Mouse (Mus musculus) heart, adult 2 months (tissue): Measurements from ENCODE around the gene AW209491. TPM values are rescaled to one million over a fixed set of nuclear protein-coding genes. Genes with fewer than 3 reads are reported as not detected.
A peak's percentile ranks its signal among the peaks of the same experiment; 100 is the strongest.

Experiments
- DNase-seq, 2 experiments: peaks; one replicate each; pipeline ENCODE4 v3.0.0; 2021
- H3K27ac ChIP-seq: fragments of 200-600 bp; 2 replicates; pipeline ENCODE4 v1.8.1; 2022
- H3K27me3 ChIP-seq: fragments of 200-500 bp; 2 replicates; pipeline ENCODE4 v1.6.1; 2012; ENCODE audit warnings: mild to moderate bottlenecking, low read length, inconsistent platforms, mixed read lengths; ENCODE audit not compliant: control insufficient read depth, insufficient read depth
- H3K36me3 ChIP-seq: fragments of 200-500 bp; 2 replicates; pipeline ENCODE4 v1.6.1; 2012; ENCODE audit warnings: low read length, inconsistent platforms; ENCODE audit not compliant: control insufficient read depth, insufficient read depth
- H3K4me1 ChIP-seq: fragments of 200-500 bp; 2 replicates; pipeline ENCODE4 v1.6.1; 2011; ENCODE audit warnings: low read length; ENCODE audit not compliant: control insufficient read depth, insufficient read depth
- H3K4me3 ChIP-seq: fragments of 200-600 bp; 2 replicates; pipeline ENCODE4 v1.8.1; 2022
- H3K79me2 ChIP-seq: fragments of 200-500 bp; replicated peaks from 2 replicates; pipeline ENCODE4 v1.6.1; 2012; ENCODE audit warnings: mild to moderate bottlenecking, inconsistent platforms, low read length, moderate library complexity, mixed read lengths; ENCODE audit not compliant: control insufficient read depth, insufficient read depth
- H3K9ac ChIP-seq: fragments of 200-500 bp; 2 replicates; pipeline ENCODE4 v1.6.1; 2012; ENCODE audit warnings: low read depth, mild to moderate bottlenecking, control low read depth, inconsistent platforms, low read length, mixed read lengths
- CTCF ChIP-seq: fragments of 200-600 bp; IDR thresholded peaks from 2 replicates; pipeline ENCODE4 v1.8.1; 2022; ENCODE audit warnings: antibody characterized with exemption, mild to moderate bottlenecking, moderate library complexity
- EP300 ChIP-seq: fragments of 200-500 bp; IDR thresholded peaks from 2 replicates; pipeline ENCODE4 v1.6.1; 2011; ENCODE audit warnings: low read depth, low read length, control low read depth; ENCODE audit not compliant: insufficient read depth
- POLR2A ChIP-seq: fragments of 200-500 bp; IDR thresholded peaks from 2 replicates; pipeline ENCODE4 v1.6.1; 2011; ENCODE audit warnings: mild to moderate bottlenecking, low read depth, low read length, control low read depth; ENCODE audit not compliant: insufficient read depth
- WGBS: fragments of 180-500 bp; shearing (Covaris S2); methylation state at CpG from one replicate; pipeline ENCODE4 v1.1.7; 2018; 5-methylcytosine and 5-hydroxymethylcytosine counted together
- intact Hi-C: fragments of 180-260 bp; cut with DNase I; formaldehyde crosslinking; loops from one replicate; pipeline ENCODE4 v1.15.1; 2025
- polyA plus RNA-seq: library from polyadenylated mRNA; depleted of rRNA; stranded (reverse); fragments of >200 nt; gene quantifications from 2 replicates; pipeline ENCODE4 v1.2.3, GENCODE M21; 2012
- total RNA-seq, 2 experiments: library from RNA; stranded (reverse); gene quantifications; 2 replicates each; pipeline ENCODE4 v1.2.3; 2021

Gene AW209491
- total and polyA plus RNA-seq, 3 experiments, result 3.6 to 12.3 (median 11.5) TPM

DNA sequence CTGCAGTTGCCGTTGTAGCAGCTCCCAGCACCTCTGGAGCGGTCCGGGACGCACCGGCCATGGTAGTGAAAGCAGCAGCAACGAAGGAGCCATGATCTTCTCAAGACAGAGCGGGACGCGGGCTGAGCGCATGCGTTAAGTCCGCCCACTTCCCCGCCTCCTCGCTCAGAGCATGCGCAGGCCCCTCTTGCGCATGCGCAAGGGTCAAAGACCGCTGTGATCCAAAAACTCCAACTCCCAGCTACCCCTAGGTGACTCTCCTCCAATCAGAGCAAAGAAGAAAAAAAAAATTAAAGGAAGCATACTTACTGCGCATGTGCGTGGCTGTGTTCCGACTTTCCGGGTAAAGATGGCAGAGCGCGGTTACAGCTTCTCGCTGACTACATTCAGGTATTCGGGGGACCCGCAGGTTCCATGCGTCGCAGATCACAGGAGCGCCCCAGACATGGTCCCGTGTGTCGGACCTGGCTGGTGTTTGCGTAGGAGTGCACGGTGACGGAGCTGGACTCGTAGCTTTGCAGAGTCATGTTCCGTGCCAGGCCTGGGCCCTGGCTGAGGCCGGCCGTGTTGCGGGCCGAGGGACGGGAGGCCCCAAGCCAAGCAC, 16.9 kb upstream of the AW209491 start, which contains the start of the genes Mrpl32 and Psma2:
Gene Mrpl32 (minus strand): TSS at position 240 of the 604 bp plus-strand sequence.
Gene Psma2 (plus strand): TSS at position 315 of the 604 bp plus-strand sequence.
- WGBS, result under 1% methylated on average over 42 of the region's 42 CpGs
- peak within 1 kb of the TSS; percentile 85 for H3K27ac ChIP-seq
- TF ChIP-seq CTCF, result no peak
- peak; percentile 92 for TF ChIP-seq POLR2A
- TF ChIP-seq EP300, result 0 out of 2 replicates have a peak, but pooled peaks have one; percentile 8
- peak within 1 kb of the TSS; percentile 86 for H3K4me3 ChIP-seq
- no peaks in the 10 kb centered on the region for H3K27me3 ChIP-seq
- H3K9ac ChIP-seq, result peak within 1 kb of the TSS; percentile 94
- peaks cover 3% of the 10 kb centered on the region; the same call in 1 of the 2 replicates for H3K4me1 ChIP-seq
- DNase-seq, result peak; percentile 98 to 99
- intact Hi-C loops, result loop anchor here (2.0 to 10.0 kb wide), 3 partner anchors 16 to 661 kb away; partner anchors contain the start of genes Arid4b, B3galnt2 and Ggps1
- H3K36me3 ChIP-seq, result peaks cover 10% of the 10 kb centered on the region
- H3K79me2 ChIP-seq, result peaks cover 6% of the 10 kb centered on the region; the same call in 1 of the 2 replicates

DNA sequence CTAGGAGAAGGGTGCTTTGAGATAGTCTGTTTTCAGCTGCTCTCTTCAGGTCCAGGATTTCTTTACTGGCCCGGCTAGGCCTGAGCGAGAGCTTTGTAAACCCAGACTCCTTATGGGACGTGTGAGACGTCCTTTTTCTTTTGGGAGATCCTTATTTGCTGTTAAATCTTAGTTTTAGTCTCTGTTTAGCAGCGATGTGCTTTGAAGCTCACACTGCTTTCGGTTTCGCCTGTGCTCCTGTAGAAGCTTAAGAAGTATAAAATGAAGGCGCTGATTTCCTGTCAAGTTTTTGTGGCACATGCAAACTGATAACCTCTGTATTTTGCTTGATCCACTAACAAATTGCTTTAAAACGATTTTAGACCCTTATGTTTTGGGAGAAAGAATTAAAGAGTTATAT, 16.4 kb upstream of the AW209491 start:
- peak overlapping the region; percentile 86 for H3K4me3 ChIP-seq
- peak overlapping the region; percentile 90 for H3K9ac ChIP-seq
- peak overlapping the region; percentile 81 for H3K27ac ChIP-seq
- no peaks in the 10 kb centered on the region for H3K27me3 ChIP-seq
- peaks cover 3% of the 10 kb centered on the region; the same call in 1 of the 2 replicates for H3K4me1 ChIP-seq
- DNase-seq, result no peak
- under 1% methylated on average over 9 of the region's 9 CpGs for WGBS
- H3K79me2 ChIP-seq, result peaks cover 6% of the 10 kb centered on the region; the same call in 1 of the 2 replicates
- no peak for TF ChIP-seq EP300
- intact Hi-C loops, result loop anchor here (2.0 to 10.0 kb wide), 3 partner anchors 15 to 661 kb away; partner anchors contain the start of genes Arid4b, B3galnt2 and Ggps1
- H3K36me3 ChIP-seq, result peaks cover 10% of the 10 kb centered on the region

DNA sequence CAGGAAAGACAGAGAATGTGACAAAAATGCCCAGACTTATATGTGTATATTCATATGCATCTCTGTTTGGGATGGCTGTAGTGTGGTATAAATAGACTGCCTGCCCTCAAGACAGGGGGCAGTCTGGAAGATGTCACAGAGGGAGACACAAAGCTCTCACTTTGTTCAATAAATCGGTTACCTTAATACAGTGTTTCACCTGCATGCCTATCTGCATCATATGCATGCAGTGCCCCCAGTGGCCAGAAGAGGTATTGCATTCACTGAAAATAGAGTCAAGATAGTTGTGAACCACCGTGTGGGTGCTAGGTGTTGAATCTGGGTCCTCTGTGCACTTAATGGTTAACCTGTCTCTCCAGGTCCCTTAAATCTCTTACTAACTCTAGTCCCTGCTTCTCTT, 11.2 kb upstream of the AW209491 start:
- 18% methylated on average over 2 of the region's 2 CpGs for WGBS
- Histone ChIP-seq H3K4me3 (no peak overlapping the region), H3K36me3 (peaks cover 16% of the 10 kb centered on the region), H3K79me2 (peaks cover 5% of the 10 kb centered on the region; the same call in 1 of the 2 replicates), H3K27ac (no peak overlapping the region), H3K4me1 (peaks cover 2% of the 10 kb centered on the region; the same call in 1 of the 2 replicates), H3K9ac (no peak overlapping the region), H3K27me3 (no peaks in the 10 kb centered on the region)
- DNase-seq, result peak; percentile 43 to 60
- TF ChIP-seq EP300, result no peak
- TF ChIP-seq CTCF, result peak; percentile 100
- intact Hi-C loops, result loop anchor here (1.0 to 10.0 kb wide), 2 partner anchors 10 to 554 kb away; partner anchors contain the start of genes Arid4b and Ggps1

DNA sequence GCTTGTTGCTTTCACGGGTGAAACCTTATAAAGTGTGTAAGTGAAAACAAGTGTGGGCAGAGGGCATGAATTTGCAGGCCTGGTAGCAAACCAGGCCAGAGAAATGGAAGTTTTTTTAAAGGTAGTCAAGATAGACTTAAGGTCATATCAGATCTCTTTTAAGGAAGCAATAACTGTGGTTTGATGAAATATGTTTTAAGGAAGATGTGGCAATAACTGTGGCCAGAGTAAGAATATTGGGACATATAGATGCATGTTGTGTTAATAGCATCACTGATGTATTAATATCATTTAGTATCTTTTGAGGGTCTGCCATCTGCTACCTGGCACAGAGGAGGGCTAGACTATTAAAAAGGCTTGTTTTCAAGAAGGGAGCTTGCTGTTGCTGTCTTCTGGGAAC, 10.0 kb downstream of the AW209491 start:
- WGBS, result 43% methylated on average over 1 of the region's 1 CpGs
- no peak for DNase-seq
- H3K79me2 ChIP-seq, result no peaks in the 10 kb centered on the region
- TF ChIP-seq POLR2A (no peak), CTCF (no peak), EP300 (no peak)
- intact Hi-C loops, result no loop called here
- peaks cover 4% of the 10 kb centered on the region for H3K36me3 ChIP-seq
- H3K27ac ChIP-seq, result no peak overlapping the region
- no peak overlapping the region for H3K9ac ChIP-seq
- no peaks in the 10 kb centered on the region for H3K27me3 ChIP-seq
- H3K4me3 ChIP-seq, result no peak overlapping the region
- no peaks in the 10 kb centered on the region for H3K4me1 ChIP-seq

DNA sequence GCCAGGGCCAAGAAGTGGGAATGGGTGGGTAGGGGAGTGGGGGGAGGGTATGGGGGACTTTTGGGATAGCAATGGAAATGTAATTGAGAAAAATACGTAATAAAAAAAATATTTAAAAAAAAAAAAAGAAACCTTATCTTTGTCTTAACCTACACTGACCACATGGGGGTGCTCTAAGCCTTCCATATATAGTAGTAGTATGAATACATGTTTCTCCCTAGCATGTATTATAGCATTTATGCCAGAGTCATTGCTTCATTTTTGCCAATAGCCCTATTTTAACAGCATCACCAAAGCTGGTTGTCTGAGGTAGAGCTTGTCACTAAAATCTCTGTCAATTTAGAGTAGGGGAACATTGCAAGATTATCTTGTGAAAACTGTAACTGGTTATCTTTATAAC, 19.3 kb downstream of the AW209491 start:
- 0% methylated on average over 1 of the region's 1 CpGs for WGBS

DNA sequence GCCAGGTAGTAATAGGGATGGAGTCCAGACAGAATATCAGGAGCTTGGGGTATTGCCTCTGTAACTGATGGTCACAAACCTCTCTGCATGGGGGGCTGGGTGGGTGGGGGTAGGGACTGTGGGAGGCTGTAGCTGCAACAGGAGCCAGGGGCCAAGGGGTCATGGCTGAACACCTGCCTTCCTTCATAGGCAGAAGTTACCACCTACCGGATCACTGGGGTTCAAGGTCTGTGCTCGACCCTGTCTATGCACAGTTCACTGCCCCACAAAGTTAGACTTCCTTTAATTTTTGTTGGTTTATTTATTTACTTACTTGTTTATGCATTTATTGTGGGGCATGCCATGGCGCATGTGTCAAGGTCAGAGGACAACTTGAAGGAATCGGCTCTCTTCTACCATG, 37.2 kb downstream of the AW209491 start:
- Histone ChIP-seq H3K27me3 (no peaks in the 10 kb centered on the region), H3K27ac (no peak overlapping the region), H3K36me3 (no peaks in the 10 kb centered on the region), H3K79me2 (no peaks in the 10 kb centered on the region), H3K9ac (no peak overlapping the region), H3K4me3 (no peak overlapping the region), H3K4me1 (no peaks in the 10 kb centered on the region)
- intact Hi-C loops, result loop anchor here (5.0 kb wide), 1 partner anchor 1090 kb away; no protein-coding TSS in a partner anchor
- no peak for DNase-seq
- 82% methylated on average over 4 of the region's 4 CpGs for WGBS
- TF ChIP-seq EP300, result no peak
- TF ChIP-seq POLR2A, result no peak
- TF ChIP-seq CTCF, result no peak

More for the DNA sequence above, 19.3 kb downstream of the AW209491 start:
- Histone ChIP-seq H3K79me2 (no peaks in the 10 kb centered on the region), H3K27ac (no peak overlapping the region), H3K27me3 (no peaks in the 10 kb centered on the region), H3K9ac (no peak overlapping the region), H3K4me1 (no peaks in the 10 kb centered on the region), H3K36me3 (no peaks in the 10 kb centered on the region), H3K4me3 (no peak overlapping the region)
- peak; percentile 71 for TF ChIP-seq CTCF
- no peak for TF ChIP-seq EP300
- no peak for TF ChIP-seq POLR2A
- intact Hi-C loops, result loop anchor here (1.0 kb wide), 1 partner anchor 1114 kb away; no protein-coding TSS in a partner anchor
- DNase-seq, result no peak
